Mouse (Mus musculus) small intestine, adult 2 months (tissue): ENCODE results near the gene Hlf. TPM values are rescaled to one million over a fixed set of nuclear protein-coding genes. Genes with fewer than 3 reads are reported as not detected.

Source experiments
- H3K27ac ChIP-seq: fragments of 200-500 bp; 2 replicates; pipeline ENCODE4 v1.5.1; 2012; ENCODE audit warnings: low read depth, low read length, control low read depth, inconsistent platforms; ENCODE audit not compliant: insufficient read depth
- H3K27me3 ChIP-seq: fragments of 200-500 bp; 2 replicates; pipeline ENCODE4 v1.6.1; 2012; ENCODE audit warnings: mild to moderate bottlenecking, moderate library complexity, low read length, inconsistent platforms; ENCODE audit not compliant: control insufficient read depth, insufficient read depth
- H3K36me3 ChIP-seq: fragments of 200-500 bp; 2 replicates; pipeline ENCODE4 v1.6.1; 2012; ENCODE audit warnings: mild to moderate bottlenecking, low read length, control low read depth, inconsistent platforms; ENCODE audit not compliant: control insufficient read depth, insufficient read depth
- H3K4me1 ChIP-seq: fragments of 200-500 bp; 2 replicates; pipeline ENCODE4 v1.6.1; 2012; ENCODE audit warnings: low read length, inconsistent platforms, mixed read lengths; ENCODE audit not compliant: control insufficient read depth, insufficient read depth, insufficient read length
- H3K4me3 ChIP-seq: fragments of 200-500 bp; 2 replicates; pipeline ENCODE4 v1.5.1; 2012; ENCODE audit warnings: low read depth, mild to moderate bottlenecking, control low read depth, inconsistent platforms, low read length, moderate library complexity
- CTCF ChIP-seq: fragments of 200-500 bp; IDR thresholded peaks from 2 replicates; pipeline ENCODE4 v1.5.1; 2012; ENCODE audit warnings: low read depth, mild to moderate bottlenecking, control low read depth, inconsistent platforms, low read length, moderate library complexity, mixed read lengths; ENCODE audit not compliant: insufficient replicate concordance, insufficient read length; ENCODE audit errors: extremely low read depth
- POLR2A ChIP-seq: fragments of 200-500 bp; IDR thresholded peaks from 2 replicates; pipeline ENCODE4 v1.6.1; 2012; ENCODE audit warnings: low read depth, mild to moderate bottlenecking, control low read depth, inconsistent platforms, low read length, moderate library complexity
- WGBS: fragments of 180-500 bp; shearing (Covaris S2); methylation state at CpG from one replicate; pipeline ENCODE4 v1.1.7; 2018; 5-methylcytosine and 5-hydroxymethylcytosine counted together
- polyA plus RNA-seq: library from polyadenylated mRNA; depleted of rRNA; stranded (reverse); fragments of >200 nt; gene quantifications from 2 replicates; pipeline ENCODE4 v1.2.3, GENCODE M21; 2012

Hlf gene
- polyA plus RNA-seq, 1 experiment = 1.8 TPM

- Histone ChIP-seq H3K27ac (no peak overlapping the region), H3K27me3 (peaks cover 20% of the 10 kb centered on the region), H3K4me3 (peak overlapping the region; percentile 31; the same call in 1 of the 2 replicates), H3K36me3 (no peaks in the 10 kb centered on the region), H3K4me1 (no peaks in the 10 kb centered on the region; the same call in none of the 2 replicates)
- 62% methylated on average over 32 of the region's 32 CpGs for WGBS
- TF ChIP-seq CTCF = no peak
- no peak for TF ChIP-seq POLR2A
These were observed 2.9 kb downstream of the Hlf start for GRCm38 (mm10) chr11:90387501-90388440.

- peaks cover 2% of the 10 kb centered on the region; the same call in 1 of the 2 replicates for H3K4me1 ChIP-seq
- H3K27ac ChIP-seq = peak overlapping the region; percentile 43; the same call in 1 of the 2 replicates
- no peaks in the 10 kb centered on the region for H3K27me3 ChIP-seq
- TF ChIP-seq CTCF (no peak), POLR2A (no peak)
- no peak overlapping the region for H3K4me3 ChIP-seq
- H3K36me3 ChIP-seq = no peaks in the 10 kb centered on the region
- 38% methylated on average over 6 of the region's 6 CpGs for WGBS
These were observed 8.6 kb downstream of the Hlf start for GRCm38 (mm10) chr11:90382005-90382611.

- 65% methylated on average over 5 of the region's 5 CpGs for WGBS
- no peaks in the 10 kb centered on the region for H3K27me3 ChIP-seq
- H3K4me3 ChIP-seq = no peak overlapping the region
- H3K4me1 ChIP-seq = peaks cover 2% of the 10 kb centered on the region; the same call in 1 of the 2 replicates
- H3K36me3 ChIP-seq = no peaks in the 10 kb centered on the region
- TF ChIP-seq POLR2A = no peak
- no peak for TF ChIP-seq CTCF
- no peak overlapping the region for H3K27ac ChIP-seq
These were observed 9.6 kb downstream of the Hlf start for GRCm38 (mm10) chr11:90381113-90381512.

- no peak for TF ChIP-seq CTCF
- no peak for TF ChIP-seq POLR2A
- H3K4me1 ChIP-seq = peaks cover 2% of the 10 kb centered on the region; the same call in 1 of the 2 replicates
- no peak overlapping the region for H3K4me3 ChIP-seq
- 89% methylated on average over 10 of the region's 10 CpGs for WGBS
- H3K27ac ChIP-seq = no peak overlapping the region
- no peaks in the 10 kb centered on the region for H3K36me3 ChIP-seq
- no peaks in the 10 kb centered on the region for H3K27me3 ChIP-seq
These were observed 10.5 kb downstream of the Hlf start for GRCm38 (mm10) chr11:90380131-90380685.

- H3K27ac ChIP-seq = no peak overlapping the region
- H3K4me3 ChIP-seq = no peak overlapping the region
- no peaks in the 10 kb centered on the region for H3K36me3 ChIP-seq
- no peaks in the 10 kb centered on the region for H3K27me3 ChIP-seq
- peaks cover 2% of the 10 kb centered on the region; the same call in 1 of the 2 replicates for H3K4me1 ChIP-seq
- 91% methylated on average over 5 of the region's 5 CpGs for WGBS
- TF ChIP-seq CTCF = no peak
- TF ChIP-seq POLR2A = no peak
These were observed 12.7 kb downstream of the Hlf start for GRCm38 (mm10) chr11:90378008-90378407.

GRCm38 (mm10) chr11:90376436-90376835, 14.3 kb downstream of the Hlf start:
- 90% methylated on average over 9 of the region's 9 CpGs for WGBS
- TF ChIP-seq POLR2A (no peak), CTCF (no peak)
- Histone ChIP-seq H3K27me3 (no peaks in the 10 kb centered on the region), H3K27ac (no peak overlapping the region), H3K4me3 (no peak overlapping the region), H3K4me1 (peaks cover 2% of the 10 kb centered on the region; the same call in 1 of the 2 replicates), H3K36me3 (no peaks in the 10 kb centered on the region)
